Mouse (Mus musculus) lung, postnatal 4 days (tissue): Measurements from ENCODE around the gene Syt12.
A peak's percentile ranks its signal among the peaks of the same experiment; 100 is the strongest.

Experiments
- DNase-seq, 2 experiments: peaks; one replicate each; pipeline ENCODE4 v3.0.0; 2021

Gene Syt12

GRCm38 (mm10) chr19:4477345-4478189 lies at the start of gene Syt12:
Gene Syt12 (minus strand): TSS chr19:4477447.
- DNase-seq: peak; percentile 69 to 75

- no peak for DNase-seq
Observed at GRCm38 (mm10) chr19:4521426-4522050, 44.3 kb upstream of the Syt12 start.

- DNase-seq: no peak
Observed at GRCm38 (mm10) chr19:4517483-4517882, 40.2 kb upstream of the Syt12 start.

GRCm38 (mm10) chr19:4516288-4516687 lies 39.0 kb upstream of the Syt12 start:
- no peak for DNase-seq

GRCm38 (mm10) chr19:4515746-4516145 lies 38.5 kb upstream of the Syt12 start:
- peak in 1 of 2 experiments; percentile 52 for DNase-seq

GRCm38 (mm10) chr19:4513236-4513858 lies 36.1 kb upstream of the Syt12 start:
- no peak for DNase-seq

- no peak for DNase-seq
Observed at GRCm38 (mm10) chr19:4511116-4511841, 34.0 kb upstream of the Syt12 start.

GRCm38 (mm10) chr19:4509986-4510963 lies 33.0 kb upstream of the Syt12 start, which contains the start of gene Pcx:
Gene Pcx (plus strand): TSS chr19:4510472.
- peak; percentile 99 for DNase-seq

GRCm38 (mm10) chr19:4507746-4508145 lies 30.5 kb upstream of the Syt12 start:
- DNase-seq: peak; percentile 32 to 48

- no peak for DNase-seq
Observed at GRCm38 (mm10) chr19:4504830-4505229, 27.6 kb upstream of the Syt12 start.

- DNase-seq: no peak
Observed at GRCm38 (mm10) chr19:4502701-4503100, 25.5 kb upstream of the Syt12 start.

GRCm38 (mm10) chr19:4498062-4498933 lies 21.1 kb upstream of the Syt12 start, which contains the start of gene 2010003K11Rik:
Gene 2010003K11Rik (minus strand): TSS chr19:4498583.
- no peak for DNase-seq

- DNase-seq: peak; percentile 67 to 81
Observed at GRCm38 (mm10) chr19:4497263-4497973, 20.2 kb upstream of the Syt12 start.

- DNase-seq: no peak
Observed at GRCm38 (mm10) chr19:4496535-4497262, 19.5 kb upstream of the Syt12 start.

GRCm38 (mm10) chr19:4495814-4496213 lies 18.6 kb upstream of the Syt12 start:
- no peak for DNase-seq

GRCm38 (mm10) chr19:4494707-4495106 lies 17.5 kb upstream of the Syt12 start:
- no peak for DNase-seq

GRCm38 (mm10) chr19:4492526-4493296 lies 15.5 kb upstream of the Syt12 start:
- DNase-seq: peak in 1 of 2 experiments; percentile 38

GRCm38 (mm10) chr19:4491080-4491695 lies 13.9 kb upstream of the Syt12 start:
- no peak for DNase-seq
